Mouse (Mus musculus) cerebellum, postnatal 36 days (tissue): Measurements from ENCODE around the gene Spn.

ENCODE experiments used
- DNase-seq, 2 experiments: peaks; one replicate each; pipeline ENCODE4 v3.0.0; 2021 to 2022; ENCODE audit warnings: mixed read lengths in 2 of 2

Spn gene

DNA sequence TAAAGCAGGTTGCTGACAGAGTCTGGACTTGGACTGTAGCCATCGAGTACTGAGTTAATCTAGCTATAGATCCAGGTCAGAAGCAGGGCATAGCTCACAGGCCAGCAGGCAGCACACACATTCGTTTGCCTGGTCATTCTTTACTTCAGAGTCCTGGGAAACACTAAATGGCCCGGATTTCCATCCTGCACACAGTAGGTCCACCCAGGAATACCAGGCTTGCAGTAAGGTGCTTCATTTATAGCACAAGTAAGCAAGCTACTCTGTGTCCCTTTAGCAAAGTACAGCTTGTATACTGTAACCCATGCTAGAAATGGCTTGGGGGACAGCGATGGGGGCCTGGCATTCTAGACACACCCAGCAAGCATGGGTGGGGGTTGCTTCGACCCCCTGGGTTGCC lies 1.9 kb upstream of the Spn start:
- no peak for DNase-seq

DNA sequence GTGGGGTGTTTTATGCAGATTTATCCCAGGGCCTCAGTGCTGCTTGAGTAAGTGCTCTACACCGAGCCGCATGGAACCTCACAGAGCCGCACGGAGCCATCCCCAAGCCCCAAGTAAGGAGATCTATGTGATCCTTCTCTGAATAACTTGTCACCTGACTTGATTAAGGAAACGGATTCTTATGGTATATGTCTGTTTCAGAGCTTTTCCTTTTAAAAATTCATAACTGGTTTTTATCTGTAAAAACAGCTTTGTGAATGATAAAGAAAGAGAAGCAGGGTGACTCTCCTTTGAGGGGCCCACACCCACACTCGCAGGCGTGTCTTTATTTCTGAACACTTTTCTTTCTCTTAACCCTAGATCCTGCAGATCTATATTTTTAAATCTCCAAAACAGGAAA lies 1.5 kb upstream of the Spn start:
- no peak for DNase-seq

- no peak for DNase-seq
Measured at GRCm38 (mm10) chr7:127136181-127137071, 1.2 kb downstream of the Spn start.

DNA sequence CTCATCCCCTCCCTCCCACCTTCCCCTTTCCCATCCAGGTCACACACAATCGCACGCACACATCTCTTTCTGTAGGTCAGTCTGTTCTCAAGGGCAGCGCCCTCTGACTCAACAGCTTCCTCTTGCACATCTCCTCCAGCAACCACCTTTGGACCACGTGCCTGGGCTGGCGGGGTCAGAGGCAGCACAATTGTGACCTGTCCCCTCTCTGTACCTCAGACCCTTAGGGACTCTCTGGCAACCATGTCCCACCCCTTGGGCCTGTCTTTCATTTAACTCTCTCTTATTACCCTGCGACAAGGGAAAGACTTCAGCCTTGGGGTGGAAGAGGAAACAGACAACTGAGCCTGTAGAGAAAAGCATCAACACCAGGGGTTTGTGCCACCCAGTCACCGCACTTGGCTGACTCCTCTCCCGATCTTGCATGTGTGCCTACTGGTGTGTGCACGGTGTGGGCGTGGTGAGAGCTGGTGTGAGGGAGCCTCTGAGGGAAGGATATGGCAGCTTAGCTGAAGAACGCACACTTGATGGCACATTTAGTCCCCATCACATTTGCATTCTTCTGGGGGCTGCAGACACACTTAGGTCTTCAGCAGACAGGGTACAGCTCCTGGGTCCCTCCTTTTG lies 2.7 kb downstream of the Spn start:
- DNase-seq = no peak

DNA sequence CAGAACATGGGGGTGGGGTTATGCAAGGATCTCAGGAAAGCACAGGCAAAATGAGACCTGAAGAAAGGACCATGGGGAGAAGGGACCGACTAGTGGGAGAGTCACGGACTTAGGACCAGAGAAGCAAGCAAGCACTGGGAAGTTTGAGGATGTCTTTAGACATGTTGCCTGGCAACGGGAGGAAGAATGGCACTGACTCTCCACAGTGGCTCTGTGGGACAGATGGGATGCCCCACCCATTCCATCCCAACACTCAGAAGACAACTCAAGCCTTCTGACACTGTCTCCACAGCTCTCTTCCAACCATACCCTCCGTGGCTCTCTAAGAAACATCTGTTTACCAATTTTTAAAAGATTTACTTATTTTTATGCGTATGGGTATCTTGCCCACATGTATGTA lies 4.5 kb downstream of the Spn start:
- DNase-seq = no peak

- peak; percentile 50 to 51 for DNase-seq
Measured at GRCm38 (mm10) chr7:127129638-127130037, 8.0 kb downstream of the Spn start.

- DNase-seq = no peak
Measured at GRCm38 (mm10) chr7:127121911-127122270, 15.7 kb downstream of the Spn start, which contains the start of gene Qprt. Gene Qprt (minus strand): TSS chr7:127122226.

DNA sequence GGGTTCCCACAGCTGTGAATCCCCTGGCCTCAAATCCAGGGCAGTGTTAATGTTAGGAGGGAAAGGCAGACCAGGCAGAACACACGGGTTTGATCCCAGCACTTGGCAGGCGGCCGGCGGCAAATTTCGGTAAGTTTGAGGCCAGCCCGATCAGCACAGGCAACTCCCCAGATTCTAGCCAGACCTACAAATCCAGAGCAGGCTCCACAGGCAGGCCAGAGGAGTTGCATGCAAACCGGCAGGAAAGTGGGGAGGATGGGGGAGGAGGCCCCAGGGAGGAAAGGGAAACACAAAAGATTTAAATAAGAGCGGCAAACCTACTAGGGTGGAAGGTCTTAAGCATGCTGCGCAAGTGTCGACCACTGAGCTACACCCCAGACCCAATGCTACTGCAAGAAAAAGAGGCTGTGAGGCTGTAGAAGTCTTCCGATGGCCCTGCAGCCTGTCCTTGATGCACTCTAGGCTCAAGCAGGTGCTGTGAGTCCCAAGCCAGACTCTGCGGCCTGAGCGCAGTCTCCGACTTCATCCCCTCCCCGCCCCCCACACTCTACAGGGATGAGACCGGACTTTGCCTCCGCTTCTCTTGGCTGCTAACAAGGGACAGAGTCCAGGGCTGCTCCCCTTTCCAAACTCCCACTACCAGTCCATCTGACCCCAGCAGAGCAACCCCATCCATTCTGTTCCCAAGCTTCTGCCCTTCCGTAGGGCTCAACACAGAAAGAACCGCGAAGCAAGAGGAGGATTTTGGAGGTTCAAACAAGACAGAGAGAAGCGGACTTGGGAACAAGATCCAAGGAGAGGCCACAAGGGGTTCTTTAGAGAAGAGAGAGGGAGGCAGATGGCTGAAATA lies 16.3 kb downstream of the Spn start:
- DNase-seq = no peak

DNA sequence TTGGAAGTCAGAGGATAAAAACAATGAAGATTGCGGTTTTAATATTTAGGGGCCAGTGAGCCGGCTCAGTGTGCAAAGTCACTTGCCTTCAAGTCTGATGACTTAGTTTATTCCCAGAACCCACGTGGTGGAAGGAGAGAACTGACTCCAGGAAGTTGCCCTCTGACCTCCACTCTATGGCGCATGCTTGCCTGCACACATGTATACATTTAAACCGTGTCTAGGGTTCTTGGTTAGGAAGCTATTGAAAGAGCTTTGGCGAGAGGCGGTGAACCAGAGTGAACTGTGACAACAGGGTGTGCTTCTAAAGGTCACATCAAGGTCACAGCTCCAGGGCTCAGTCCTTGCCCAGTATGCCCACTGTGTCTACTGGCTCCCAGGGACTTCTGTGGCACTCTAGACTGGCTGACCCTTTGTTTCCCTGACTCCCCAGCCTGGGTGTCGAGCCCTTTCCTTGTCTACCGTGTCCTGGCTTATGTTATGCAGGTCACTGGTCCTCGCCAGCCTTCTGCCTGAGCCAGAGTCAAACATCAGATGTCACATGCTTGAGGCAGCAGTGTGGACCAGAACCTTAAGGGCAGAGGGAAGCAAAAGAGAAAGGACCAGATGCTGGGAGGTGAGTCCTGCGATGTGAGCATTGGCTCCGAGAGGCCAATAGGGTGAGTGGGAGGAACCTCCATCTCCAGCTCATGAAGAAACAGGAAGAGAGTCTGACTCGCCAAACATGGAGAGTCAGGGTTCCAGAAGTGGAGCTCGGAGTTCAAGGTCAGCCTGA lies 18.8 kb downstream of the Spn start:
- no peak for DNase-seq

DNA sequence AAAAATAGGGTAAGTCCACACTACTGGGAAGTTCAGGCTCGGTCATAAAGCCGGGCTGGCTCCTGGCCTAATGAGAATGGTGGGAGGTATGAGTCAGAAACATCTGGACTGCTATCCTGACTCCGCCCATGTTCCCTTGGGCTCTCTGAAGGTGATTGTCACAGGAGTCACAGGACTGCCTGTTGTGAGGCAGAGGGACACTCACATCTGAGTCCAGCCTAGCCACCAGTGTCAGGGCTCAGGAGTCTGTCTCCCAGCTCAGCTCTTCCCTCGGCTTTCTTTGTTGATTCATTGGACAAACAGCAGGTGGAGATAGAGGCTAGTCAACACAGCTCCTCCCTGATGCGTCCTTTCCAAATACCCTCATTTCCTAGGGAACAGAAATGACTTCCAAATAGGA lies 19.7 kb downstream of the Spn start:
- no peak for DNase-seq

DNA sequence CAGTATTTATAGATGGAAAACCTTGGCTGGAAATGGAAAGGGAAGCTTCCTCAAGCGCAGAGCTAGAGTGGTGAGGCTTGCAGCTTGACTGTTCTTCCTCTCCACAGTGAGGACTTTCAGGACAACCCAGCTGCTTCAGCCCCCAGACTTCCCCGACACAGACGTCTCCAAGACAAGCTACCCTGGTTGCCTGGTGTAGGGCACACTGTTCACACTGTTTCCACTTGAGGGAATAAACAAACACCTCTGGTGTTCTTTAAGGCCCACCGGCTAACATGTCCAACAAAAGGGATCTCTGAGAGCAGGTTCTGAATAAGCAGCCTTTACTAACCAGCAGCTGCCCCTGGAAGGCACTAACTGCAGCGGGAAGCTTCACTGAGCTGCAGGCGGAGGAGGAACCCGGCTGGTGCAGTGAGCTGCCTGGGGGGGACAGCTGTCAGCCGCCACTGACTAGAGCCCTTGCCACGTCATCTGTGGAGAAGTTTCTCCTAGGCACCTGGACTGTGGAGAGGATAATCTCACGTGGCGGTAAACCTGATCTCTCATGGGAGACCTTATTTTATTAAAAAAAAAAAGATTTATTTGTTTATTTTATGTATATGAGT lies 21.2 kb downstream of the Spn start:
- no peak for DNase-seq

- no peak for DNase-seq
Measured at GRCm38 (mm10) chr7:127114920-127115319, 22.7 kb downstream of the Spn start.

DNA sequence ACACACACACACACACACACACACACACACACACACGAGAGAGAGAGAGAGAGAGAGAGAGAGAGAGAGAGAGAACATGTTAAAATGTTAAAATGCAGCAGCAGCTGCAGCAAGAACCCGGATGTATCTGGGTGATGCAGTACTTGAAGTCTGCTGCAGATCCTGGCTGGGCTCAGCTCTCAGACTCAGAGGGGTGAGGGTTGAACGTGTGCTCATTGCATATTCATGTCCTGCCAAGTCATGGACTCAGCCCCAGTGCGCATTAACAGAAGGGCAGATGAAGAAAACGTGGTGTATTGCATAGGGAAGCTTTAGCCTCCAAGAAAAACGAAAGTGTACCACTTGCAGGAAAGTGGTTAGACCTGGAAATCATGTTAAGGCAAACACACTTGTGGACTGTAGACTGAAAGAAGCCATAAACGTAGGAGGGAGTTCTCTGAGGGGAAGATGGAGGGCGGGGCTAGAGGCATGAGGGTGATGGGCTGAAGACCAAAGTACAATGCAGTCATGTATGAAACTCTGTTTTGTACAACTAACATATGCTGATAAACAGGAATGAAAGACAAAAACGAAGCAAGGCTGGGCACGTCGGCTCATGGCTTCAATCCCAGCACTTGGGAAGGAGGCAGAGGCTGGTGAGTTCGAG lies 23.9 kb downstream of the Spn start:
- DNase-seq = no peak

GRCm38 (mm10) chr7:127112921-127113597 lies 24.6 kb downstream of the Spn start:
- DNase-seq = no peak

DNA sequence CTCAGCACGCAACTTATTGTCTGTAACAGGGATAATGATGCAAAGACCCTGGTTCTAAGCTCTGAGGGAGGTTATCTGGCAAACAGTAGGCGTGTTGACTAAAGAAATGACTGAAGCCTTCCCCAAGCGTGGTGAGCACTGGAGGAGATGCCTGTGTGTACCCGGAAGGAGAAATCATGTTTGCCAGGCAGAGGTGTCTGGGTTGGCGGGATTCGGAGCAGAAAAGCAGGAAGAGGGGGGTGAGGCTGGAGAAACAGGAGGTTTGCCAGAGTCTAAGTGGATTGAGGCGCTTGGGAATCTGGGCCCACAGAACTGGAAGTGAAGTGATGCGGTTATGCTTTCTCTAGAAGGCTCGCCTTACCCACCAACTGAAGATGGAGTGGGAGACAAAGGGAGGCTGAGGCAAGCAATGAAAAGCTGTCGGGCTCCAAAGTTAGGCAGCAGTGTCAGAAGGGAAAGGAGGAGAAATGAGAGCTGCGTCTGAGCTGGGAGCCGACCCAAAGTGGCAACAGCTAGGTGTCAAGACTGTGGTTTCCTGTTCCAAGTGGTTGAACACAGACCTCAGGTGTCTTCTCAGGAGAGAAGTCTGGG lies 25.3 kb downstream of the Spn start:
- no peak for DNase-seq

DNA sequence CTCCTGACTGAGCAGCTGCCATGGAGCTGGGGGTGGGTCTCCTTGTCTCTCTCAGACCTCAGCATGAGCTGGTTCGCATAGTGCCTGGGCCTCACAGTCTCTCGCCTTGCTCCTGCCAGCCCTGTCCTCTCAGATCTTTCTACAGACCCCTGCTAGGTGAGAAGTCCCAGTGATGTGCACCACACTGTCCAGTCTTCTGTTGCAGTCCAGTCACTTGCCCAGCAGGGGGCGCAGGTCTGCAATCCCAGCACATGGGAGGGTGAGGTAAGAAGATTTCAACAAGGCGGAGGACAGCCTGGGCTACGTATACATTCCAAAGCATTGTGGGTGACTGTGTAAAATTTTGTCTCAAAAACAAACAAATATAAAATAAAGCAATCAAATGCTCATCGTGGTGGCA lies 26.2 kb downstream of the Spn start:
- peak; percentile 52 to 57 for DNase-seq

DNA sequence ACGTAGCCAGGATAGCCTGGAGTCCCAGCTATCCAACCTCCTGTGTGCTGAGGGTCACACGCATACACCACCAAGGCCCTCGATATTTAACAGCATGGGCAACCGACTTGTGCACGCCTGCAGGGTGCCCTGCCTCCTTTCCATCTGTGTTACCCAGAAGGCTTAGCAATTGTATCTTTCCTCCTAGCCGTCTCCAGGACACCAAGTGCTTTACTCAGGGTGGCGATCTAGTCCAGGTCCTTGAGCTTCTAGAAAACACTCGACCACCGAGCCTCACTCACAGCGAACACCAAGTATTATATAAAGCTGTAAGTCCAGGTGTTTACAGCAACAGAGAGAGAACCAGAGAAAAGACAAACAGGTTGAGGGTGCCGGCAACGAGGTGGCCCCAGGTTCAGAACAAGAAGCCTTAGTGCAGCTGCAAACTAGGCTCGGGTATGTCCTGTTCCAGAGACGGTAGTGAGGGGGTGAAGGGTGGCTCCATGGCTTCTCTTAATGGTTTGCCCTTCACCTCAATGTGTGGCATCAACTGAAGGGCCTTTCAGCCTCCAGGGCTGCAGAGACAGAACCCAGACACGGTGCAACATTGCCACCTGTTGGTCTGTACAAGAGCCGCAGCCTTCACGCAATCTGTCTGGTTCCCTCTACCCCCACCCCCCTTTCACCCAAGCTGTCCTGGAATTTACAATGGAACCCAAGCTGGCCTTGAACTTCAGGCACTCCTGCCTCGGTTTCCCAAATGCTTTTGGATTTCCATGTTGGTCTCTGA lies 27.2 kb downstream of the Spn start:
- DNase-seq = peak; percentile 85 to 89

DNA sequence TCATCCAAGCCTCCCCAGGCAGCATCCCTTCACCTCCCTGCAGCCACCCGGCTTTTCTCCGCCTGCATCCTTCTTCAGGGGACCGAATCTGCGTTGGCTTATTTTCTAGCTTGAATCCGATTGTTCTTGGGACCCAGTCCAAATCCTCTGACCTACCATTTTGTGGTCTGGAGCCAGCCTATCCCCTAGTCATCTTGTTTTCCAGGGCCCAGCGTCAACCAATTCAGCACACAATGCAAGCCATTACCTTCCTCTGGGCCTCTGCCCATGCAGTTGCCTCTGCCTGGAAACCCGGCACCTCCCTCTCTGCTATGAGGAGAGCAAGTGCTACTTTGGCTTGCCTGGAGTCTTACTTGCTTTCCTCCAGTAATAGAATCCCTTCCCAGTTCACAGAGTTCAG lies 32.1 kb downstream of the Spn start:
- no peak for DNase-seq

DNA sequence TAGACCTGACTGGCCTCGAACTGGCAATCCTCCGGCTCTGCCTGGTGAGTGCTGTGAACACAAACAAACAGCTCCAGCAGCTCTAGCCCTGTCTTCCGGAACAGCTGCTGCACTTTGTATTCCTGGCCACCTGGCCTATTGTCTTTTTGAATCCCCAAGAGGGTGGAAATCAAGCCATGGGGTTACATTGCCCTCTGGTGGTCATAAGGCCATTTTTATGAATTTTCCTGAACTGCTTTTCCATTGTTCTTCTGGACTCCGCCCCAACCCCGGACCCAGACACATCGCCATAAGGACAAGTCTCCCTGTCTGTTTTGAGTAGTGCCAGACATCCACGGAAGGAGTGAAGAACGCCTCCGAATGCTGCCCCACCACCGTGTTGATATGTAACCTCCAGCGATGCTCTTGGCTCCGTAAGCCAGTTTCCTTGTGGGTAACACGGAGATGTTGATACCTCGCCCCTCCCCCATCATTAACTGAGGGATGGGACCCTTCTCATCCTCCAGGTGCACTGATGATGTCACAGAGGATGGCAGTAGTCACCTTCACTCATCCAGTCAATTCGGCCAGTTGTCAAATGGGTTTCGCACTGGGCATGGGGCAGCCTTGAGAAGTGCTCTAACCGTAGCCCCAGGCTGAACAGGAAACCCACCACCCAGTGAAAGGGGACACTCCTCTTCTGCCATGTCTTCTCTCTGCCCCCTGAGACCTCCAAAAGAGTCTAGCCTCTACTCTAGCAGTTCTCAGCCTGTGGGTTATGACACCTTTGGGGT lies 32.9 kb downstream of the Spn start:
- peak; percentile 82 to 92 for DNase-seq
